22 mouse cellular contexts compared by ENCODE assay signal in the genomic region with DNA sequence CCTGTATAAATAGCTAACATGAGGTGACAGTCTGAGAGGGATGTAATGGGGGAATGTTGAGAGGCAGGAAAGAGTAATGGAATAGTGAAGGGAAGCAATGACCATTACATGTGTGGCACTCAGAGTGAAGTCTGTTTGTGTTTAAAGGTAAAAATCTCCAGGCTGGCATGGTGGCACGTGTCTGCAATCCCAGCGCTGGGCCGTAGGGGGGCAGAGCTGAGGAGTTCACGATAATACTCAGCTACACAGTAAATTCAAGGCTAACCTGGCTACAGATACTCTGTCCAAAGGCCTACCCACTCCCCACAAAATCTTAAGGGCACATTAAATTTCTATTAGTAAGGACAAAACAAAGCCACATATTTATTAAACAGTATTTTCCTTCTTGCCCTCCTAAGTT. TPM values are rescaled to one million over a fixed set of nuclear protein-coding genes. Genes with fewer than 3 reads are reported as not detected.
DNase-seq lines count a peak whose midpoint lies in the region; ATAC-seq and TF ChIP-seq lines count a peak whose summit lies in the region.
"Had no signal": no experiment of that assay in that cellular context is flagged by ENCODE, and none has a peak within 500 bp of the region (broad histone marks: within the 10 kb centered on the region; RNA-seq: fewer than 3 reads in every experiment).

No protein-coding gene starts in this region.

- TF ChIP-seq CTCF in midbrain, postnatal 0 days (IDR thresholded peaks at IDR 0.05): 0 out of 2 replicates have a peak, but pooled peaks have one; percentile 17

- H3K36me3 ChIP-seq in midbrain, postnatal 0 days (ENCODE audit: insufficient read depth, low read length): peaks cover 17% of the 10 kb centered on the region
- H3K36me3 ChIP-seq in midbrain, embryonic 15.5 days (replicated peaks): peaks cover 15% of the 10 kb centered on the region; the same call in 1 of the 2 replicates
- peaks cover 8% of the 10 kb centered on the region for H3K36me3 ChIP-seq in splenic B cell, adult 2 months (ENCODE audit: control insufficient read depth, insufficient read depth, low read length, poor library complexity, severe bottlenecking)

- H3K4me1 ChIP-seq in midbrain, postnatal 0 days (ENCODE audit: insufficient read depth, low read length): no peaks in the 10 kb centered on the region
- no peaks in the 10 kb centered on the region for H3K4me1 ChIP-seq in midbrain, embryonic 15.5 days
- H3K4me1 ChIP-seq: hindbrain, embryonic 12.5 days; kidney, embryonic 15.5 days; liver, embryonic 15.5 days; midbrain, embryonic 12.5 days had no signal

- H3K9ac ChIP-seq in midbrain, postnatal 0 days (replicated peaks; ENCODE audit: low read length, poor library complexity, severe bottlenecking): no peak overlapping the region
- H3K9ac ChIP-seq in midbrain, embryonic 15.5 days: no peak overlapping the region
- H3K9ac ChIP-seq: hindbrain, embryonic 12.5 days; kidney, embryonic 15.5 days; liver, embryonic 15.5 days; midbrain, embryonic 12.5 days had no signal

- H3K9me3 ChIP-seq in midbrain, postnatal 0 days (ENCODE audit: low read length): no peaks in the 10 kb centered on the region
- no peaks in the 10 kb centered on the region for H3K9me3 ChIP-seq in midbrain, embryonic 15.5 days
- H3K9me3 ChIP-seq: hindbrain, embryonic 12.5 days; kidney, embryonic 15.5 days; liver, embryonic 15.5 days; midbrain, embryonic 12.5 days had no signal

- no peak overlapping the region for H3K27ac ChIP-seq in midbrain, postnatal 0 days (ENCODE audit: low read depth, low read length)
- H3K27ac ChIP-seq in midbrain, embryonic 15.5 days: no peak overlapping the region
- H3K27ac ChIP-seq: hindbrain, embryonic 12.5 days; kidney, embryonic 15.5 days; liver, embryonic 15.5 days; midbrain, embryonic 12.5 days had no signal

- DNase-seq in heart, adult 11 months: peak; percentile 50
- DNase-seq in heart, adult 18-20 months: no peak
- DNase-seq in midbrain, postnatal 0 days (ENCODE audit: low spot score): no peak
- peak; percentile 40 for DNase-seq in ZHBTc4 (ENCODE audit: low read depth, low spot score)
- DNase-seq in splenic B cell, adult 2 months (ENCODE audit: low read depth, low spot score): peak; percentile 8
- no peak for DNase-seq in gastrocnemius, adult 18-20 months (ENCODE audit: low spot score)
- no peak for DNase-seq in neural tube, embryonic 10.5 days (ENCODE audit: extremely low spot score, low spot score)
- DNase-seq: adrenal gland, postnatal 36 days; cerebellum, adult 9-11 months; lung, postnatal 36 days; thymus, postnatal 14 days had no signal

- ATAC-seq in midbrain, postnatal 0 days (ENCODE audit: low FRiP score): no peak
- ATAC-seq in midbrain, embryonic 15.5 days (replicated peaks): no peak
- ATAC-seq: forebrain, embryonic 16.5 days had no signal

- H3K4me3 ChIP-seq in midbrain, postnatal 0 days (ENCODE audit: low read depth, low read length): no peak overlapping the region
- H3K4me3 ChIP-seq in midbrain, embryonic 15.5 days: no peak overlapping the region
- H3K4me3 ChIP-seq: hindbrain, embryonic 12.5 days; kidney, embryonic 15.5 days; liver, embryonic 15.5 days; midbrain, embryonic 12.5 days had no signal

- no peaks in the 10 kb centered on the region for H3K27me3 ChIP-seq in midbrain, postnatal 0 days (ENCODE audit: insufficient read depth, low read length)
- no peaks in the 10 kb centered on the region for H3K27me3 ChIP-seq in midbrain, embryonic 15.5 days (replicated peaks)
- no peaks in the 10 kb centered on the region for H3K27me3 ChIP-seq in splenic B cell, adult 2 months (ENCODE audit: control insufficient read depth, insufficient read depth, low read length, poor library complexity, severe bottlenecking)
- H3K27me3 ChIP-seq: hindbrain, embryonic 12.5 days; kidney, embryonic 15.5 days; liver, embryonic 15.5 days; midbrain, embryonic 12.5 days had no signal

- WGBS in midbrain, postnatal 0 days: 70% methylated on average over 4 of the region's 4 CpGs
- WGBS in midbrain, embryonic 15.5 days: 79% methylated on average over 4 of the region's 4 CpGs

- H3K4me2 ChIP-seq in midbrain, postnatal 0 days (ENCODE audit: low read depth, low read length, poor library complexity, severe bottlenecking): no peak overlapping the region
- H3K4me2 ChIP-seq in midbrain, embryonic 15.5 days: no peak overlapping the region
- H3K4me2 ChIP-seq: hindbrain, embryonic 12.5 days; kidney, embryonic 15.5 days; liver, embryonic 15.5 days; midbrain, embryonic 12.5 days had no signal

RNA-seq across cellular contexts. Expression of a gene that starts 18.2 kb away (rescaled TPM):
- under 1 TPM; 0.62 to 0.72 TPM for total RNA-seq in heart, adult 18-20 months (2021)
- 5.6 and 6.7 TPM in 2 replicates for total RNA-seq in midbrain, postnatal 0 days (2014; rRNA removed)
- 4.8 and 4.9 TPM in 2 replicates for polyA plus RNA-seq in midbrain, postnatal 0 days (2015; fragmentation: Nextera tagmentation; extraction: Ambion mirVana)
- polyA plus RNA-seq in midbrain, embryonic 15.5 days (2015; fragmentation: Nextera tagmentation; extraction: Ambion mirVana): 8.2 TPM in 2 replicates
- total RNA-seq in gastrocnemius, adult 18-20 months (2021): under 1 TPM; 0.90 to 0.91 TPM

RNA-seq across cellular contexts. Expression of a gene that starts 32.7 kb away (rescaled TPM):
- total RNA-seq in heart, adult 18-20 months (2021): 1 to 10 TPM; 2.4 to 4.0 TPM
- 6.6 and 9.4 TPM in 2 replicates for total RNA-seq in midbrain, postnatal 0 days (2014; rRNA removed)
- polyA plus RNA-seq in midbrain, postnatal 0 days (2015; fragmentation: Nextera tagmentation; extraction: Ambion mirVana): 6.3 and 6.8 TPM in 2 replicates
- polyA plus RNA-seq in midbrain, embryonic 15.5 days (2015; fragmentation: Nextera tagmentation; extraction: Ambion mirVana): 9.5 and 9.6 TPM in 2 replicates
- total RNA-seq in gastrocnemius, adult 18-20 months (2021): 1 to 10 TPM; 2.5 to 2.6 TPM

RNA-seq across cellular contexts. Expression of a gene that starts 34.1 kb away (rescaled TPM):
- 1 to 10 TPM; 2.3 to 2.5 TPM for total RNA-seq in heart, adult 18-20 months (2021)
- total RNA-seq in midbrain, postnatal 0 days (2014; rRNA removed): 0.76 and 7.2 TPM in 2 replicates
- 10.3 and 19.0 TPM in 2 replicates for polyA plus RNA-seq in midbrain, postnatal 0 days (2015; fragmentation: Nextera tagmentation; extraction: Ambion mirVana)
- polyA plus RNA-seq in midbrain, embryonic 15.5 days (2015; fragmentation: Nextera tagmentation; extraction: Ambion mirVana): 5.1 and 6.9 TPM in 2 replicates
- not detected for total RNA-seq in gastrocnemius, adult 18-20 months (2021)
- polyA plus RNA-seq: C2C12; embryonic facial prominence, embryonic 11.5 days; intestine, embryonic 14.5 days; kidney, embryonic 15.5 days; limb, embryonic 11.5 days; midbrain, embryonic 12.5 days; spleen, adult 2 months had no signal

RNA-seq across cellular contexts. Expression of a gene that starts 56.0 kb away (rescaled TPM):
- total RNA-seq in heart, adult 18-20 months (2021): 1 to 10 TPM in 1 of 2 experiments, under 1 TPM in 1; 0.99 to 1.4 TPM
- total RNA-seq in midbrain, postnatal 0 days (2014; rRNA removed): 10.6 TPM in 2 replicates
- 4.8 and 5.2 TPM in 2 replicates for polyA plus RNA-seq in midbrain, postnatal 0 days (2015; fragmentation: Nextera tagmentation; extraction: Ambion mirVana)
- 9.2 and 9.7 TPM in 2 replicates for polyA plus RNA-seq in midbrain, embryonic 15.5 days (2015; fragmentation: Nextera tagmentation; extraction: Ambion mirVana)
- under 1 TPM; 0.43 to 0.57 TPM for total RNA-seq in gastrocnemius, adult 18-20 months (2021)

RNA-seq across cellular contexts. Expression of a gene that starts 56.0 kb away (rescaled TPM):
- 10 to 100 TPM; 23.0 to 23.9 TPM for total RNA-seq in heart, adult 18-20 months (2021)
- 45.1 and 47.2 TPM in 2 replicates for total RNA-seq in midbrain, postnatal 0 days (2014; rRNA removed)
- 42.7 and 45.8 TPM in 2 replicates for polyA plus RNA-seq in midbrain, postnatal 0 days (2015; fragmentation: Nextera tagmentation; extraction: Ambion mirVana)
- 62.3 and 64.1 TPM in 2 replicates for polyA plus RNA-seq in midbrain, embryonic 15.5 days (2015; fragmentation: Nextera tagmentation; extraction: Ambion mirVana)
- 10 to 100 TPM in 1 of 2 experiments, 1 to 10 TPM in 1; 9.9 to 10.6 TPM for total RNA-seq in gastrocnemius, adult 18-20 months (2021)

Comparison
In these comparisons a context has a peak if more than half of its experiments do, and no peak if none do; other contexts are left out.
1. DNase-seq: peak in heart, adult 11 months (single experiment), ZHBTc4 (single experiment) and splenic B cell, adult 2 months (single experiment); none in heart, adult 18-20 months (0 of 2), midbrain, postnatal 0 days (single experiment), gastrocnemius, adult 18-20 months (single experiment) and neural tube, embryonic 10.5 days (single experiment).